Mouse (Mus musculus) lung, embryonic 15.5 days (tissue): ENCODE measurements around the gene Atp1a3. TPM values are rescaled to one million over a fixed set of nuclear protein-coding genes. Genes with fewer than 3 reads are reported as not detected.
A peak's percentile ranks its signal among the peaks of the same experiment; 100 is the strongest.

Experiments
- ATAC-seq: fragments of 200-750 bp; cut with Nextera tagmentation; 2 replicates; pipeline ENCODE4 v1.8.0; 2017; ENCODE audit warnings: moderate number of reproducible peaks, borderline replicate concordance; ENCODE audit not compliant: low FRiP score, low TSS enrichment; ENCODE audit errors: extremely low read depth
- H3K27ac ChIP-seq: fragments of 300-500 bp; sonication (generic); 2 replicates; pipeline ENCODE4 v1.5.1; 2015; ENCODE audit warnings: moderate library complexity, mild to moderate bottlenecking, inconsistent platforms
- H3K27me3 ChIP-seq: fragments of 300-500 bp; sonication (generic); 2 replicates; pipeline ENCODE4 v1.6.1; 2015; ENCODE audit warnings: inconsistent platforms
- H3K36me3 ChIP-seq: fragments of 300-500 bp; sonication (generic); 2 replicates; pipeline ENCODE4 v1.6.1; 2015; ENCODE audit warnings: inconsistent platforms
- H3K4me1 ChIP-seq: fragments of 300-500 bp; sonication (generic); 2 replicates; pipeline ENCODE4 v1.6.1; 2015; ENCODE audit warnings: inconsistent platforms
- H3K4me2 ChIP-seq: fragments of 300-500 bp; sonication (generic); 2 replicates; pipeline ENCODE4 v1.6.1; 2015; ENCODE audit warnings: inconsistent platforms, mild to moderate bottlenecking, moderate library complexity
- H3K4me3 ChIP-seq: fragments of 300-500 bp; sonication (generic); 2 replicates; pipeline ENCODE4 v1.5.1; 2015; ENCODE audit warnings: mild to moderate bottlenecking, inconsistent platforms
- H3K9ac ChIP-seq: fragments of 300-500 bp; sonication (generic); 2 replicates; pipeline ENCODE4 v1.6.1; 2015; ENCODE audit warnings: inconsistent platforms
- H3K9me3 ChIP-seq: fragments of 300-500 bp; sonication (generic); 2 replicates; pipeline ENCODE4 v1.6.1; 2016; ENCODE audit warnings: inconsistent platforms
- WGBS: fragments of 180-500 bp; shearing (Covaris S2); methylation state at CpG from one replicate; pipeline ENCODE4 v1.1.7; 2015; 5-methylcytosine and 5-hydroxymethylcytosine counted together
- polyA plus RNA-seq: library from polyadenylated mRNA; unstranded; fragments of >200 nt; fragmentation: Nextera tagmentation; extraction: Ambion mirVana; gene quantifications from 2 replicates; pipeline ENCODE4 v1.2.1, GENCODE M21; 2015

Atp1a3 gene
- polyA plus RNA-seq, 1 experiment from 2014 or later = 1.3 TPM

DNA sequence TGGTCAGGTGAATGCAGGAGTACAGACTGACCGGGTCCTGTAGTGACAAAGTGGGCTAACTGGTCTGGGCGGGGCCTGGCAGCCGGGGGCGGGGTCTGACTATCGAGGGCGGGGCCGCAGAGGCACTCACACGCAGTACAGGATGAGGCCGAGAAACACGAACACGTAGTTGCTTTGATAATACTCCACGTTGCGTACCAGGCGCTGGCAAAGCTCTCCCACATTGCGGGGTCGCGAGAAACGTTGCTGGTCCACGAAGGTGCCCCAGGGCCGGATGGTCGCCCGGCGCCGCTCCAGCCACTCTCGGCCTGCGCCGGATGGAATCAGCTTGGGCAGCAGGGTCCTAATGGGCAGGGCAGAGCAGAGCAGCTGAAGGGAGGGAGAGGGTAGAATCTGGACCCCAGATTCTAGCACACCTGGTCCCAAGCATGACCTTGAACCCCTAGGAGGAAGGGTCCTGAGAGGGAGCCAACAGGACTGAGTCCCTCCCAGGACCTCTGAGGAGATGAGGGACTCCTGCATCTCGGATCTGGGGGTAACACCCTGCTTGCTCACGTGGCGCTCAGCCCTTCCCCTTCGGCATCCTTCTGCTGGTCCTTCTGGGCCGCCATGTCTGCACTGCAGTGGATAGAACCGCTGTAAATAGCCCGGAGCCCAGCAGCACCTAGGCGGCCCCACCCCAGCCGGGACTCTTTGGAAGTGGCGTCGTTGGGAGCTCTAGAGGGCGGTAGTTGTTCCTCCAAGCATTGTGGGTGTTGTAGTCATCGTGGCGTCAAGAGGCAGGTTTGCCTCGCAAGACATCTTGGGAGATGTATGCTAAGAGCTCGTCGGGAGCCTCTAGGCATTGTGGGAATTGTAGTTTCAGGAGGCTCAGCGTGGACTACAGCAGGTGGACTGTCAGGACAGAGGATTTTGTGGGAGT is 33.5 kb downstream of the Atp1a3 start, which contains the start of gene Rabac1:
TSS of gene Rabac1 (minus strand) at position 783 of the 922 bp plus-strand sequence.
- H3K36me3 ChIP-seq = peaks cover 3% of the 10 kb centered on the region; the same call in 1 of the 2 replicates
- H3K27me3 ChIP-seq = no peaks in the 10 kb centered on the region
- peak within 1 kb of the TSS; percentile 79 for H3K4me2 ChIP-seq
- no peaks in the 10 kb centered on the region for H3K9me3 ChIP-seq
- under 1% methylated on average over 45 of the region's 45 CpGs for WGBS
- peak; percentile 93 for ATAC-seq
- H3K27ac ChIP-seq = peak within 1 kb of the TSS; percentile 60
- peak within 1 kb of the TSS; percentile 66 for H3K9ac ChIP-seq
- peak within 1 kb of the TSS; percentile 65 for H3K4me3 ChIP-seq
- H3K4me1 ChIP-seq = peaks cover 5% of the 10 kb centered on the region

- no peaks in the 10 kb centered on the region for H3K9me3 ChIP-seq
- 0 out of 2 replicates have a peak overlapping the region, but pooled peaks have one; percentile 60 for H3K27ac ChIP-seq
- peak overlapping the region; percentile 65 for H3K4me3 ChIP-seq
- ATAC-seq = peak; percentile 2; the same call in 1 of the 2 replicates
- peaks cover 3% of the 10 kb centered on the region; the same call in 1 of the 2 replicates for H3K36me3 ChIP-seq
- peaks cover 5% of the 10 kb centered on the region for H3K4me1 ChIP-seq
- peak overlapping the region; percentile 66 for H3K9ac ChIP-seq
- peak overlapping the region; percentile 79 for H3K4me2 ChIP-seq
- no peaks in the 10 kb centered on the region for H3K27me3 ChIP-seq
- 6% methylated on average over 18 of the region's 19 CpGs for WGBS
Measured at GRCm38 (mm10) chr7:24971261-24971971, 34.3 kb downstream of the Atp1a3 start.

DNA sequence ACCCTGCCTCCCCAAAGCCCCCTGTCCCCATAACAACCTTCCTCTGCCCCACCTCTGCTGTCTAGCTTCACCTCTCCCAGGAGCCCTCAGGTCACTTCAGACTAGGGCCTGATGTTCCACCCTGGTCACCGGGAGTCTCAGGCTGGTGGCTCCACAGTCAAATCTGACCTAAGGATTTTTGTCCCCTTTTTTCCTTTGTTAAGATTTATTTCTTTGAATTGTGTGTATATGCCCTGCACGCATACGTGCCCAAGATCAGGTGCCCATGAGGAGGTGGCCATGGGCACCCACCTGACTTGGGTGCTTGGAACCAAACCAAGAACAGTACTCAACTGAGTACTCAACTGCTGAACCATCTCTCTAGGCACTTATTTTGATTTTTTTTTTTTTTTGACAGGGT is 35.4 kb downstream of the Atp1a3 start:
- Histone ChIP-seq H3K27ac (no peak overlapping the region), H3K27me3 (no peaks in the 10 kb centered on the region), H3K36me3 (peaks cover 3% of the 10 kb centered on the region; the same call in 1 of the 2 replicates), H3K9ac (no peak overlapping the region), H3K9me3 (no peaks in the 10 kb centered on the region), H3K4me3 (no peak overlapping the region), H3K4me2 (no peak overlapping the region), H3K4me1 (peaks cover 5% of the 10 kb centered on the region)
- WGBS = 98% methylated on average over 3 of the region's 3 CpGs
- no peak for ATAC-seq

GRCm38 (mm10) chr7:24969805-24970204 is 36.0 kb downstream of the Atp1a3 start:
- H3K9me3 ChIP-seq = no peaks in the 10 kb centered on the region
- no peak overlapping the region for H3K4me3 ChIP-seq
- H3K27me3 ChIP-seq = no peaks in the 10 kb centered on the region
- ATAC-seq = no peak
- H3K4me2 ChIP-seq = no peak overlapping the region
- peaks cover 3% of the 10 kb centered on the region; the same call in 1 of the 2 replicates for H3K36me3 ChIP-seq
- peaks cover 5% of the 10 kb centered on the region for H3K4me1 ChIP-seq
- no peak overlapping the region for H3K27ac ChIP-seq
- 70% methylated on average over 11 of the region's 12 CpGs for WGBS
- no peak overlapping the region for H3K9ac ChIP-seq

- no peak overlapping the region for H3K27ac ChIP-seq
- H3K9me3 ChIP-seq = no peaks in the 10 kb centered on the region
- no peak overlapping the region for H3K9ac ChIP-seq
- no peak overlapping the region for H3K4me3 ChIP-seq
- no peaks in the 10 kb centered on the region for H3K27me3 ChIP-seq
- no peak for ATAC-seq
- 74% methylated on average over 6 of the region's 6 CpGs for WGBS
- peaks cover 3% of the 10 kb centered on the region; the same call in 1 of the 2 replicates for H3K36me3 ChIP-seq
- no peak overlapping the region for H3K4me2 ChIP-seq
- peaks cover 5% of the 10 kb centered on the region for H3K4me1 ChIP-seq
Measured at GRCm38 (mm10) chr7:24968463-24968862, 37.3 kb downstream of the Atp1a3 start.

DNA sequence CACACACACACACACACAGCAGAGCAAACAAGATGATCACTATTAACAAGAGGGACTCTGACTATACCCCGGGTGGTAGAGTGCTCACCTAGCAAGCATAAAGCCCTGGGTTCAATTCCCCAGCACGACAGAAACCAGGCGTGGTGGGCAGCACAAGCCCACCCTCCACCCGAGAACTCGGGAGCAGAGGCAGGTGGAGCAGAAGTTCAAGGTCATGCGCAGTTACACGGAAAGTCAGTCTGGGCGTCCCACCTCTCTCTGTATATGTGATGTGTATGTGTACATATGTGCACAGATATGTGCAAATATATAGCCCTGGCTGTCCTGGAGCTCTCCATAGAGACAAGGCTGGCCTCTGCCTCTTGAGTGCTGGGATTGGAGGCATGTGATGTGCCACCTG is 37.8 kb downstream of the Atp1a3 start:
- Histone ChIP-seq H3K4me2 (no peak overlapping the region), H3K9me3 (no peaks in the 10 kb centered on the region), H3K9ac (no peak overlapping the region), H3K4me3 (no peak overlapping the region), H3K4me1 (peaks cover 5% of the 10 kb centered on the region), H3K27me3 (no peaks in the 10 kb centered on the region), H3K36me3 (peaks cover 3% of the 10 kb centered on the region; the same call in 1 of the 2 replicates), H3K27ac (no peak overlapping the region)
- no peak for ATAC-seq
- 77% methylated on average over 8 of the region's 8 CpGs for WGBS

GRCm38 (mm10) chr7:24964897-24965535 is 40.7 kb downstream of the Atp1a3 start:
- Histone ChIP-seq H3K9me3 (no peaks in the 10 kb centered on the region), H3K27ac (no peak overlapping the region), H3K27me3 (no peaks in the 10 kb centered on the region), H3K4me1 (no peaks in the 10 kb centered on the region), H3K9ac (no peak overlapping the region), H3K4me3 (no peak overlapping the region), H3K4me2 (no peak overlapping the region), H3K36me3 (peaks cover 3% of the 10 kb centered on the region; the same call in 1 of the 2 replicates)
- WGBS = 8% methylated on average over 5 of the region's 5 CpGs
- no peak for ATAC-seq

GRCm38 (mm10) chr7:24964288-24964687 is 41.5 kb downstream of the Atp1a3 start:
- Histone ChIP-seq H3K4me1 (no peaks in the 10 kb centered on the region), H3K9ac (no peak overlapping the region), H3K27ac (no peak overlapping the region), H3K27me3 (no peaks in the 10 kb centered on the region), H3K36me3 (no peaks in the 10 kb centered on the region), H3K4me2 (no peak overlapping the region), H3K4me3 (no peak overlapping the region), H3K9me3 (no peaks in the 10 kb centered on the region)
- no peak for ATAC-seq
- WGBS = 60% methylated on average over 2 of the region's 2 CpGs

DNA sequence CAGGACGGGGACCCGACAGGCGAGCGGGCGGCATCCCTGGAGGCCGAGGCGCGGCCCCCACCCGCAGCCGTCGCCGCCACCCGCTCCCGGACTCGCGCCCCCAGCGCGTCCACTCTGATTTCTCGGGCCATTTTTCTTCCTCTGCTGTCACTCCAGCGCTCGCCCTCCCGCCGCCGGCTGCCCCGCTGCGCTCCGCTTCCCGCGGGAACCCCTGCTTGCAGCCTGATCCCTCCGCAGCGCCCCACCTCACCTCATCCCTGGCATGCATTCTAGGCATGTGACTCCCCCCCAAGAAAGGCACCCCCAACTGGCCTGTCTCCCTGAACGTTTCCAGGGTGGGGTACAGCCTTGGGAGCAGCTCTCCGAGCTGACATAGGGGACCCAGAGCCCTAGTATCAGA is 50.5 kb downstream of the Atp1a3 start:
- ATAC-seq = no peak
- no peak overlapping the region for H3K9ac ChIP-seq
- WGBS = 3% methylated on average over 26 of the region's 33 CpGs
- H3K4me1 ChIP-seq = peaks cover 10% of the 10 kb centered on the region
- no peak overlapping the region for H3K27ac ChIP-seq
- peak overlapping the region; percentile 39 for H3K4me3 ChIP-seq
- peaks cover 72% of the 10 kb centered on the region for H3K27me3 ChIP-seq
- peak overlapping the region; percentile 64 for H3K4me2 ChIP-seq
- H3K36me3 ChIP-seq = no peaks in the 10 kb centered on the region
- no peaks in the 10 kb centered on the region for H3K9me3 ChIP-seq

DNA sequence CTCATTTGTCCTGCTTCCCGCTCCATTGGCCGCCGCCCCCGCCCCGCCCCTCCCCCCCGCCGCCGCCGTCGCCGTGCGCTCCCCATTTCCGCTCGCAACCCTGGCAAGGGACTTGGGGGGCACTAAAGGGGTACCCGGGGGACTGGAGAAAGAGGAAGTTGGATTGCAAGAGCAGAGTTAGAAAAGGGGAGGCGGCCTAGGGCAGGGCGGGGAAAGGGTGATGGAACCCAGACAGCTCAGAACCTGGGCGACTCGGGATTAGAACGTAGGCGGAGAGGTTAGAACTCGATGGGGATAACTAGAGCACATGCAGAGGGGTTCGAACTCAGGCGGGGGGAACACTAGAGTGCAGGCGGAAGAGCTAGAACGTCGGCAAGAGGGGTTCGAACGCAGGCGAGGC is 51.3 kb downstream of the Atp1a3 start:
- 2% methylated on average over 16 of the region's 30 CpGs for WGBS
- Histone ChIP-seq H3K9me3 (no peaks in the 10 kb centered on the region), H3K27me3 (peaks cover 80% of the 10 kb centered on the region), H3K27ac (no peak overlapping the region), H3K36me3 (no peaks in the 10 kb centered on the region), H3K4me3 (peak overlapping the region; percentile 39), H3K4me1 (peaks cover 10% of the 10 kb centered on the region), H3K9ac (no peak overlapping the region), H3K4me2 (peak overlapping the region; percentile 64)
- ATAC-seq = no peak

GRCm38 (mm10) chr7:24953966-24954365 is 51.8 kb downstream of the Atp1a3 start:
- Histone ChIP-seq H3K4me2 (peak overlapping the region; percentile 64), H3K9ac (no peak overlapping the region), H3K27ac (no peak overlapping the region), H3K27me3 (peaks cover 85% of the 10 kb centered on the region), H3K9me3 (no peaks in the 10 kb centered on the region), H3K4me3 (peak overlapping the region; percentile 39), H3K36me3 (no peaks in the 10 kb centered on the region), H3K4me1 (peaks cover 10% of the 10 kb centered on the region)
- peak; percentile 27; the same call in 1 of the 2 replicates for ATAC-seq
- 2% methylated on average over 21 of the region's 24 CpGs for WGBS
